8 mouse cellular contexts compared by ENCODE assay signal in the genomic region with DNA sequence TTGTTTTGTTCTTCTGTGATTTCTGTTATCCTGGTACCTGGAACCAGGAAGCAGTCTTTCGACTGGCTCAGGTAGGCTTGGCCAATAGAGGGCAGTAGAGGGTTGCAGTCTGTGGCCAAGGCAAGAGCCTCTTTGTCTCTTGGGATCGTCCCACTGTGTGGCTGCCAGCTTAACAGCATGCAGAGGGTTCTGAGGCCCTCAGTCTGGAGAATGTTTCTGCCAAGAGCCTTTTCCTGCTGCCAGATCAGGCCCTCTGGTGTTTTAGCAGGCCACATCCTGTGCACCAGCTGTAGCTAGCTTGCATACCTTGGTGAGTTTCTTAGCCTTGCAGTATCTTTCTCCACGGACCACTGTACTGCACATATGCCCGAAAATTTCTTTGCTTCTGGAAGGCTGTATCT.
DNase-seq lines count a peak whose midpoint lies in the region; ATAC-seq lines count a peak whose summit lies in the region.

No protein-coding gene starts in this region.

- 24% methylated on average over 4 of the region's 4 CpGs for WGBS in hindbrain, embryonic 15.5 days

- H3K4me1 ChIP-seq in hindbrain, embryonic 15.5 days (replicated peaks), result no peaks in the 10 kb centered on the region

- no peak overlapping the region for H3K4me3 ChIP-seq in hindbrain, embryonic 15.5 days

- ATAC-seq in hindbrain, embryonic 15.5 days (ENCODE audit: low FRiP score, low read depth), result peak; percentile 92
- ATAC-seq in inflammation-experienced regulatory T-cells, adult 6 months, result no peak

- no peak overlapping the region for H3K27ac ChIP-seq in hindbrain, embryonic 15.5 days (replicated peaks)

- no peaks in the 10 kb centered on the region for H3K36me3 ChIP-seq in hindbrain, embryonic 15.5 days

- no peaks in the 10 kb centered on the region for H3K9me3 ChIP-seq in hindbrain, embryonic 15.5 days

- no peaks in the 10 kb centered on the region for H3K27me3 ChIP-seq in hindbrain, embryonic 15.5 days

- no peak overlapping the region for H3K4me2 ChIP-seq in hindbrain, embryonic 15.5 days

- no peak overlapping the region for H3K9ac ChIP-seq in hindbrain, embryonic 15.5 days

- peak; percentile 79 for DNase-seq in adipocyte (ENCODE audit: low spot score)
- DNase-seq in cerebellum, postnatal 10 days, result peak; percentile 98
- DNase-seq in frontal cortex, postnatal 25 days (ENCODE audit: low spot score in 2 of 2), result peak; percentile 27 to 50
- DNase-seq in layer of hippocampus, postnatal 25 days (ENCODE audit: extremely low spot score in 1 of 2, low spot score in 1 of 2), result peak; percentile 28 to 61
- peak; percentile 79 for DNase-seq in lung, postnatal 36 days
- DNase-seq in right cerebral cortex, postnatal 14 days, result peak; percentile 65

Comparison
In these comparisons a context has a peak if more than half of its experiments do, and no peak if none do; other contexts are left out.
1. DNase-seq: peak in every context shown above with its lines; median percentile 98 in cerebellum, postnatal 10 days; 79 in adipocyte; 79 in lung, postnatal 36 days; 65 in right cerebral cortex, postnatal 14 days; 44 in layer of hippocampus, postnatal 25 days; 38 in frontal cortex, postnatal 25 days.